Mouse (Mus musculus): Measurements from ENCODE around the gene Serpinb1c. TPM values are rescaled to one million over a fixed set of nuclear protein-coding genes. Genes with fewer than 3 reads are reported as not detected.
"Not testable (repeated sequence)": the region's sequence is repeated elsewhere in the genome, so short reads cannot be mapped to it uniquely, and the experiment has no call there.

Gene Serpinb1c
- 0.61 TPM in 1 of 2 replicates, not detected in the other for total RNA-seq (2017)

- no peak for ATAC-seq (ENCODE audit: extremely low read depth, insufficient number of reproducible peaks, low FRiP score, poor library complexity, severe bottlenecking)
Observed at GRCm38 (mm10) chr13:32898111-32898510, at the start of gene Serpinb1c. TSS of gene Serpinb1c (minus strand) at chr13:32898211.

GRCm38 (mm10) chr13:32939191-32939590, 41.2 kb upstream of the Serpinb1c start:
- not testable (repeated sequence) for ATAC-seq (ENCODE audit: extremely low read depth, insufficient number of reproducible peaks, low FRiP score, poor library complexity, severe bottlenecking)

- ATAC-seq (ENCODE audit: extremely low read depth, insufficient number of reproducible peaks, low FRiP score, poor library complexity, severe bottlenecking), result not testable (repeated sequence)
Observed at GRCm38 (mm10) chr13:32938275-32938674, 40.3 kb upstream of the Serpinb1c start.

GRCm38 (mm10) chr13:32934706-32935381, 36.8 kb upstream of the Serpinb1c start:
- ATAC-seq (ENCODE audit: extremely low read depth, insufficient number of reproducible peaks, low FRiP score, poor library complexity, severe bottlenecking), result peak; percentile 83

GRCm38 (mm10) chr13:32929107-32929750, 31.2 kb upstream of the Serpinb1c start:
- peak; percentile 39; the same call in 1 of the 2 replicates for ATAC-seq (ENCODE audit: extremely low read depth, insufficient number of reproducible peaks, low FRiP score, poor library complexity, severe bottlenecking)

GRCm38 (mm10) chr13:32927241-32927640, 29.2 kb upstream of the Serpinb1c start:
- ATAC-seq (ENCODE audit: extremely low read depth, insufficient number of reproducible peaks, low FRiP score, poor library complexity, severe bottlenecking), result no peak

GRCm38 (mm10) chr13:32926661-32927060, 28.6 kb upstream of the Serpinb1c start:
- ATAC-seq (ENCODE audit: extremely low read depth, insufficient number of reproducible peaks, low FRiP score, poor library complexity, severe bottlenecking), result no peak

- no peak for ATAC-seq (ENCODE audit: extremely low read depth, insufficient number of reproducible peaks, low FRiP score, poor library complexity, severe bottlenecking)
Observed at GRCm38 (mm10) chr13:32924578-32925360, 26.8 kb upstream of the Serpinb1c start.

- no peak for ATAC-seq (ENCODE audit: extremely low read depth, insufficient number of reproducible peaks, low FRiP score, poor library complexity, severe bottlenecking)
Observed at GRCm38 (mm10) chr13:32922622-32923021, 24.6 kb upstream of the Serpinb1c start.

- ATAC-seq (ENCODE audit: extremely low read depth, insufficient number of reproducible peaks, low FRiP score, poor library complexity, severe bottlenecking), result no peak
Observed at GRCm38 (mm10) chr13:32912770-32913380, 14.9 kb upstream of the Serpinb1c start.

GRCm38 (mm10) chr13:32908182-32908581, 10.2 kb upstream of the Serpinb1c start:
- ATAC-seq (ENCODE audit: extremely low read depth, insufficient number of reproducible peaks, low FRiP score, poor library complexity, severe bottlenecking), result peak; percentile 75

- peak; percentile 79 for ATAC-seq (ENCODE audit: extremely low read depth, insufficient number of reproducible peaks, low FRiP score, poor library complexity, severe bottlenecking)
Observed at GRCm38 (mm10) chr13:32903211-32903873, 5.3 kb upstream of the Serpinb1c start.

GRCm38 (mm10) chr13:32902481-32903015, 4.5 kb upstream of the Serpinb1c start:
- peak; percentile 44; the same call in 1 of the 2 replicates for ATAC-seq (ENCODE audit: extremely low read depth, insufficient number of reproducible peaks, low FRiP score, poor library complexity, severe bottlenecking)

GRCm38 (mm10) chr13:32900639-32901038, 2.6 kb upstream of the Serpinb1c start:
- peak; percentile 72 for ATAC-seq (ENCODE audit: extremely low read depth, insufficient number of reproducible peaks, low FRiP score, poor library complexity, severe bottlenecking)

GRCm38 (mm10) chr13:32899114-32899513, 1.1 kb upstream of the Serpinb1c start:
- not testable (repeated sequence) for ATAC-seq (ENCODE audit: extremely low read depth, insufficient number of reproducible peaks, low FRiP score, poor library complexity, severe bottlenecking)

GRCm38 (mm10) chr13:32896931-32897330, 1.1 kb downstream of the Serpinb1c start:
- no peak for ATAC-seq (ENCODE audit: extremely low read depth, insufficient number of reproducible peaks, low FRiP score, poor library complexity, severe bottlenecking)

- ATAC-seq (ENCODE audit: extremely low read depth, insufficient number of reproducible peaks, low FRiP score, poor library complexity, severe bottlenecking), result no peak
Observed at GRCm38 (mm10) chr13:32884755-32885154, 13.3 kb downstream of the Serpinb1c start.

- no peak for ATAC-seq (ENCODE audit: extremely low read depth, insufficient number of reproducible peaks, low FRiP score, poor library complexity, severe bottlenecking)
Observed at GRCm38 (mm10) chr13:32873862-32874261, 24.1 kb downstream of the Serpinb1c start.
